Mouse (Mus musculus) heart, embryonic 12.5 days (tissue): Measurements from ENCODE around the gene Rp9. TPM values are rescaled to one million over a fixed set of nuclear protein-coding genes. Genes with fewer than 3 reads are reported as not detected.

Experiments used
- ATAC-seq: fragments of 200-750 bp; cut with Nextera tagmentation; 2 replicates; pipeline ENCODE4 v1.8.0; 2017; ENCODE audit warnings: moderate TSS enrichment, moderate library complexity; ENCODE audit not compliant: insufficient number of reproducible peaks, low FRiP score
- H3K27ac ChIP-seq: fragments of 300-500 bp; sonication (generic); 2 replicates; pipeline ENCODE4 v1.5.1; 2016; ENCODE audit warnings: mild to moderate bottlenecking, moderate library complexity; ENCODE audit not compliant: poor library complexity, severe bottlenecking
- H3K27me3 ChIP-seq: fragments of 300-500 bp; sonication (generic); replicated peaks from 2 replicates; pipeline ENCODE4 v1.6.1; 2016; ENCODE audit warnings: mild to moderate bottlenecking, moderate library complexity
- H3K36me3 ChIP-seq: fragments of 300-500 bp; sonication (generic); 2 replicates; pipeline ENCODE4 v1.6.1; 2016; ENCODE audit warnings: mild to moderate bottlenecking, moderate library complexity
- H3K4me1 ChIP-seq: fragments of 300-500 bp; sonication (generic); replicated peaks from 2 replicates; pipeline ENCODE4 v1.6.1; 2016; ENCODE audit warnings: mild to moderate bottlenecking
- H3K4me2 ChIP-seq: fragments of 300-500 bp; sonication (generic); 2 replicates; pipeline ENCODE4 v1.6.1; 2016; ENCODE audit warnings: mild to moderate bottlenecking, moderate library complexity
- H3K4me3 ChIP-seq: fragments of 300-500 bp; sonication (generic); 2 replicates; pipeline ENCODE4 v1.5.1; 2016; ENCODE audit warnings: mild to moderate bottlenecking
- H3K9ac ChIP-seq: fragments of 300-500 bp; sonication (generic); 2 replicates; pipeline ENCODE4 v1.6.1; 2016; ENCODE audit warnings: mild to moderate bottlenecking, moderate library complexity
- H3K9me3 ChIP-seq: fragments of 300-500 bp; sonication (generic); replicated peaks from 2 replicates; pipeline ENCODE4 v1.6.1; 2016; ENCODE audit warnings: mild to moderate bottlenecking, moderate library complexity
- WGBS: fragments of 180-500 bp; shearing (Covaris S2); methylation state at CpG from one replicate; pipeline ENCODE4 v1.1.7; 2016; 5-methylcytosine and 5-hydroxymethylcytosine counted together
- polyA plus RNA-seq: library from polyadenylated mRNA; unstranded; fragments of >200 nt; fragmentation: Nextera tagmentation; extraction: Ambion mirVana; gene quantifications from 2 replicates; pipeline ENCODE4 v1.2.1, GENCODE M21; 2016

The Rp9 gene
- polyA plus RNA-seq, 1 experiment from 2014 or later: 48.1 TPM

GRCm38 (mm10) chr9:22394725-22395124, 74.8 kb downstream of the Rp9 start:
- no peak overlapping the region for H3K27ac ChIP-seq
- WGBS: 81% methylated on average over 2 of the region's 2 CpGs
- H3K4me3 ChIP-seq: no peak overlapping the region
- no peak overlapping the region for H3K9ac ChIP-seq
- H3K36me3 ChIP-seq: no peaks in the 10 kb centered on the region
- no peak overlapping the region for H3K4me2 ChIP-seq
- H3K4me1 ChIP-seq: peaks cover under 1% of the 10 kb centered on the region; the same call in 1 of the 2 replicates
- H3K27me3 ChIP-seq: no peaks in the 10 kb centered on the region
- H3K9me3 ChIP-seq: no peaks in the 10 kb centered on the region
- no peak for ATAC-seq

- no peak overlapping the region for H3K27ac ChIP-seq
- no peak overlapping the region for H3K4me3 ChIP-seq
- peaks cover 19% of the 10 kb centered on the region for H3K4me1 ChIP-seq
- no peak for ATAC-seq
- no peaks in the 10 kb centered on the region for H3K9me3 ChIP-seq
- H3K27me3 ChIP-seq: no peaks in the 10 kb centered on the region
- WGBS: 77% methylated on average over 5 of the region's 5 CpGs
- no peak overlapping the region for H3K9ac ChIP-seq
- H3K4me2 ChIP-seq: no peak overlapping the region
- peaks cover 2% of the 10 kb centered on the region; the same call in 1 of the 2 replicates for H3K36me3 ChIP-seq
Measured at GRCm38 (mm10) chr9:22390390-22390789, 79.2 kb downstream of the Rp9 start.

- ATAC-seq: no peak
Measured at GRCm38 (mm10) chr9:22389736-22390245, 79.8 kb downstream of the Rp9 start.

GRCm38 (mm10) chr9:22389021-22389476, 80.5 kb downstream of the Rp9 start, which contains the start of gene Anln:
Gene Anln (minus strand): TSS chr9:22389188.
- ATAC-seq: peak; percentile 97
- Histone ChIP-seq H3K27me3 (no peaks in the 10 kb centered on the region), H3K9ac (peak within 1 kb of the TSS; percentile 87), H3K4me2 (peak within 1 kb of the TSS; percentile 76), H3K27ac (peak within 1 kb of the TSS; percentile 88), H3K4me3 (peak within 1 kb of the TSS; percentile 66), H3K9me3 (no peaks in the 10 kb centered on the region), H3K4me1 (peaks cover 21% of the 10 kb centered on the region), H3K36me3 (peaks cover 6% of the 10 kb centered on the region; the same call in 1 of the 2 replicates)
- WGBS: under 1% methylated on average over 41 of the region's 44 CpGs

More at GRCm38 (mm10) chr9:22389736-22390245, 79.8 kb downstream of the Rp9 start:
- peak overlapping the region; percentile 76 for H3K4me2 ChIP-seq
- H3K36me3 ChIP-seq: peaks cover 6% of the 10 kb centered on the region; the same call in 1 of the 2 replicates
- peak overlapping the region; percentile 66 for H3K4me3 ChIP-seq
- peak overlapping the region; percentile 87; the same call in 1 of the 2 replicates for H3K9ac ChIP-seq
- H3K27ac ChIP-seq: peak overlapping the region; percentile 88; the same call in 1 of the 2 replicates
- WGBS: 65% methylated on average over 6 of the region's 6 CpGs
- H3K9me3 ChIP-seq: no peaks in the 10 kb centered on the region
- no peaks in the 10 kb centered on the region for H3K27me3 ChIP-seq
- peaks cover 21% of the 10 kb centered on the region for H3K4me1 ChIP-seq

GRCm38 (mm10) chr9:22388401-22388980, 81.1 kb downstream of the Rp9 start:
- Histone ChIP-seq H3K27me3 (no peaks in the 10 kb centered on the region), H3K4me2 (peak overlapping the region; percentile 76), H3K27ac (peak overlapping the region; percentile 88), H3K9me3 (no peaks in the 10 kb centered on the region), H3K4me1 (peaks cover 21% of the 10 kb centered on the region), H3K4me3 (peak overlapping the region; percentile 66), H3K9ac (peak overlapping the region; percentile 87), H3K36me3 (peaks cover 8% of the 10 kb centered on the region; the same call in 1 of the 2 replicates)
- ATAC-seq: peak; percentile 74
- under 1% methylated on average over 41 of the region's 41 CpGs for WGBS

GRCm38 (mm10) chr9:22387901-22388300, 81.6 kb downstream of the Rp9 start:
- Histone ChIP-seq H3K27me3 (no peaks in the 10 kb centered on the region), H3K27ac (peak overlapping the region; percentile 88), H3K9me3 (no peaks in the 10 kb centered on the region), H3K4me3 (peak overlapping the region; percentile 66), H3K4me1 (peaks cover 21% of the 10 kb centered on the region), H3K36me3 (peaks cover 13% of the 10 kb centered on the region; the same call in 1 of the 2 replicates), H3K9ac (peak overlapping the region; percentile 87), H3K4me2 (peak overlapping the region; percentile 76)
- no peak for ATAC-seq
- WGBS: 17% methylated on average over 6 of the region's 6 CpGs

- H3K9me3 ChIP-seq: no peaks in the 10 kb centered on the region
- H3K9ac ChIP-seq: no peak overlapping the region
- H3K4me2 ChIP-seq: no peak overlapping the region
- H3K27me3 ChIP-seq: no peaks in the 10 kb centered on the region
- H3K36me3 ChIP-seq: peaks cover 29% of the 10 kb centered on the region
- ATAC-seq: no peak
- H3K27ac ChIP-seq: no peak overlapping the region
- H3K4me1 ChIP-seq: peaks cover 21% of the 10 kb centered on the region
- H3K4me3 ChIP-seq: no peak overlapping the region
- WGBS: 70% methylated on average over 2 of the region's 2 CpGs
Measured at GRCm38 (mm10) chr9:22385890-22386289, 83.7 kb downstream of the Rp9 start.

GRCm38 (mm10) chr9:22376086-22376485, 93.5 kb downstream of the Rp9 start:
- no peaks in the 10 kb centered on the region for H3K27me3 ChIP-seq
- H3K4me2 ChIP-seq: no peak overlapping the region
- H3K4me1 ChIP-seq: peaks cover 3% of the 10 kb centered on the region; the same call in 1 of the 2 replicates
- no peak for ATAC-seq
- no peak overlapping the region for H3K27ac ChIP-seq
- no peak overlapping the region for H3K9ac ChIP-seq
- H3K4me3 ChIP-seq: no peak overlapping the region
- WGBS: 86% methylated on average over 5 of the region's 5 CpGs
- H3K36me3 ChIP-seq: peaks cover 84% of the 10 kb centered on the region
- peaks cover 9% of the 10 kb centered on the region for H3K9me3 ChIP-seq

GRCm38 (mm10) chr9:22372760-22373159, 96.8 kb downstream of the Rp9 start:
- H3K27me3 ChIP-seq: no peaks in the 10 kb centered on the region
- H3K9me3 ChIP-seq: no peaks in the 10 kb centered on the region
- H3K4me3 ChIP-seq: no peak overlapping the region
- peaks cover 81% of the 10 kb centered on the region for H3K36me3 ChIP-seq
- H3K27ac ChIP-seq: no peak overlapping the region
- no peak overlapping the region for H3K9ac ChIP-seq
- H3K4me1 ChIP-seq: peaks cover 7% of the 10 kb centered on the region; the same call in 1 of the 2 replicates
- no peak overlapping the region for H3K4me2 ChIP-seq
- no peak for ATAC-seq
- WGBS: 98% methylated on average over 4 of the region's 4 CpGs

- H3K36me3 ChIP-seq: peaks cover 83% of the 10 kb centered on the region
- H3K4me3 ChIP-seq: no peak overlapping the region
- H3K9ac ChIP-seq: no peak overlapping the region
- ATAC-seq: no peak
- no peaks in the 10 kb centered on the region for H3K27me3 ChIP-seq
- H3K27ac ChIP-seq: no peak overlapping the region
- H3K4me2 ChIP-seq: no peak overlapping the region
- 80% methylated on average over 6 of the region's 6 CpGs for WGBS
- no peaks in the 10 kb centered on the region for H3K9me3 ChIP-seq
- H3K4me1 ChIP-seq: peaks cover 7% of the 10 kb centered on the region; the same call in 1 of the 2 replicates
Measured at GRCm38 (mm10) chr9:22368030-22368429, 101.5 kb downstream of the Rp9 start.

- no peak overlapping the region for H3K27ac ChIP-seq
- H3K9ac ChIP-seq: no peak overlapping the region
- H3K36me3 ChIP-seq: peaks cover 84% of the 10 kb centered on the region
- WGBS: 96% methylated on average over 10 of the region's 10 CpGs
- peaks cover 7% of the 10 kb centered on the region; the same call in 1 of the 2 replicates for H3K4me1 ChIP-seq
- no peak overlapping the region for H3K4me3 ChIP-seq
- no peaks in the 10 kb centered on the region for H3K27me3 ChIP-seq
- no peak overlapping the region for H3K4me2 ChIP-seq
- H3K9me3 ChIP-seq: no peaks in the 10 kb centered on the region
- no peak for ATAC-seq
Measured at GRCm38 (mm10) chr9:22366621-22367020, 102.9 kb downstream of the Rp9 start.
